Mouse (Mus musculus): ENCODE measurements around the gene Cd3e. TPM values are rescaled to one million over a fixed set of nuclear protein-coding genes. Genes with fewer than 3 reads are reported as not detected.
A peak's percentile ranks its signal among the peaks of the same experiment; 100 is the strongest.

The Cd3e gene
- polyA plus RNA-seq (2014; fragmentation: Nextera tagmentation; extraction: Ambion mirVana): not detected in 2 replicates

GRCm38 (mm10) chr9:45009180-45010078 is at the start of gene Cd3e:
Cd3e (minus strand) TSS chr9:45009627.
- ATAC-seq (replicated peaks; ENCODE audit: insufficient number of reproducible peaks, low FRiP score, low TSS enrichment): no peak
- Histone ChIP-seq H3K27ac (ENCODE audit: low read depth, low read length) (no peak within 1 kb of the TSS), H3K9me3 (replicated peaks; ENCODE audit: control insufficient read depth, low read length) (no peaks in the 10 kb centered on the region), H3K9ac (ENCODE audit: low read depth, low read length) (no peak within 1 kb of the TSS), H3K27me3 (ENCODE audit: control insufficient read depth, insufficient read depth, low read length) (0 out of 2 replicates have a peak, but pooled peaks cover 2% of the 10 kb centered on the region), H3K36me3 (ENCODE audit: control insufficient read depth, insufficient read depth, low read length) (no peaks in the 10 kb centered on the region), H3K4me3 (ENCODE audit: low read depth, low read length) (no peak within 1 kb of the TSS), H3K4me2 (no peak within 1 kb of the TSS), H3K4me1 (ENCODE audit: control insufficient read depth, insufficient read depth, low read length) (no peaks in the 10 kb centered on the region)
- WGBS (ENCODE audit: insufficient replicate concordance): 84% methylated on average over 19 of the region's 19 CpGs

GRCm38 (mm10) chr9:45058304-45058940 is 49.0 kb upstream of the Cd3e start:
- Histone ChIP-seq H3K9ac (ENCODE audit: low read depth, low read length) (no peak overlapping the region), H3K27me3 (ENCODE audit: control insufficient read depth, insufficient read depth, low read length) (peaks cover 6% of the 10 kb centered on the region), H3K4me3 (ENCODE audit: low read depth, low read length) (no peak overlapping the region), H3K4me2 (no peak overlapping the region), H3K4me1 (ENCODE audit: control insufficient read depth, insufficient read depth, low read length) (no peaks in the 10 kb centered on the region), H3K27ac (ENCODE audit: low read depth, low read length) (no peak overlapping the region), H3K9me3 (replicated peaks; ENCODE audit: control insufficient read depth, low read length) (no peaks in the 10 kb centered on the region), H3K36me3 (ENCODE audit: control insufficient read depth, insufficient read depth, low read length) (no peaks in the 10 kb centered on the region)
- ATAC-seq (replicated peaks; ENCODE audit: insufficient number of reproducible peaks, low FRiP score, low TSS enrichment): no peak
- WGBS (ENCODE audit: insufficient replicate concordance): 45% methylated on average over 5 of the region's 5 CpGs

- H3K4me1 ChIP-seq (ENCODE audit: control insufficient read depth, insufficient read depth, low read length): no peaks in the 10 kb centered on the region
- H3K36me3 ChIP-seq (ENCODE audit: control insufficient read depth, insufficient read depth, low read length): no peaks in the 10 kb centered on the region
- no peaks in the 10 kb centered on the region for H3K9me3 ChIP-seq (replicated peaks; ENCODE audit: control insufficient read depth, low read length)
- peak within 1 kb of the TSS; percentile 75 for H3K9ac ChIP-seq (ENCODE audit: low read depth, low read length)
- ATAC-seq (replicated peaks; ENCODE audit: insufficient number of reproducible peaks, low FRiP score, low TSS enrichment): peak; percentile 52; the same call in 1 of the 2 replicates
- H3K27me3 ChIP-seq (ENCODE audit: control insufficient read depth, insufficient read depth, low read length): peaks cover 13% of the 10 kb centered on the region
- peak within 1 kb of the TSS; percentile 89 for H3K27ac ChIP-seq (ENCODE audit: low read depth, low read length)
- H3K4me2 ChIP-seq: peak within 1 kb of the TSS; percentile 76
- under 1% methylated on average over 33 of the region's 33 CpGs for WGBS (ENCODE audit: insufficient replicate concordance)
- peak within 1 kb of the TSS; percentile 73 for H3K4me3 ChIP-seq (ENCODE audit: low read depth, low read length)
Observed at GRCm38 (mm10) chr9:45055082-45055713, 45.8 kb upstream of the Cd3e start, which contains the start of gene Mpzl3. Mpzl3 (plus strand) TSS chr9:45055186.

- 65% methylated on average over 2 of the region's 2 CpGs for WGBS (ENCODE audit: insufficient replicate concordance)
- H3K9me3 ChIP-seq (replicated peaks; ENCODE audit: control insufficient read depth, low read length): no peaks in the 10 kb centered on the region
- peaks cover 10% of the 10 kb centered on the region for H3K27me3 ChIP-seq (ENCODE audit: control insufficient read depth, insufficient read depth, low read length)
- ATAC-seq (replicated peaks; ENCODE audit: insufficient number of reproducible peaks, low FRiP score, low TSS enrichment): no peak
- H3K27ac ChIP-seq (ENCODE audit: low read depth, low read length): no peak overlapping the region
- no peak overlapping the region for H3K4me2 ChIP-seq
- H3K4me3 ChIP-seq (ENCODE audit: low read depth, low read length): no peak overlapping the region
- no peaks in the 10 kb centered on the region for H3K4me1 ChIP-seq (ENCODE audit: control insufficient read depth, insufficient read depth, low read length)
- no peak overlapping the region for H3K9ac ChIP-seq (ENCODE audit: low read depth, low read length)
- no peaks in the 10 kb centered on the region for H3K36me3 ChIP-seq (ENCODE audit: control insufficient read depth, insufficient read depth, low read length)
Observed at GRCm38 (mm10) chr9:45050301-45050700, 40.9 kb upstream of the Cd3e start.

GRCm38 (mm10) chr9:45049731-45050130 is 40.3 kb upstream of the Cd3e start:
- Histone ChIP-seq H3K4me3 (ENCODE audit: low read depth, low read length) (no peak overlapping the region), H3K27ac (ENCODE audit: low read depth, low read length) (no peak overlapping the region), H3K4me2 (no peak overlapping the region), H3K9me3 (replicated peaks; ENCODE audit: control insufficient read depth, low read length) (no peaks in the 10 kb centered on the region), H3K27me3 (ENCODE audit: control insufficient read depth, insufficient read depth, low read length) (peaks cover 12% of the 10 kb centered on the region), H3K36me3 (ENCODE audit: control insufficient read depth, insufficient read depth, low read length) (no peaks in the 10 kb centered on the region), H3K9ac (ENCODE audit: low read depth, low read length) (no peak overlapping the region), H3K4me1 (ENCODE audit: control insufficient read depth, insufficient read depth, low read length) (no peaks in the 10 kb centered on the region)
- WGBS (ENCODE audit: insufficient replicate concordance): 72% methylated on average over 1 of the region's 1 CpGs
- no peak for ATAC-seq (replicated peaks; ENCODE audit: insufficient number of reproducible peaks, low FRiP score, low TSS enrichment)

GRCm38 (mm10) chr9:45048511-45048910 is 39.1 kb upstream of the Cd3e start:
- H3K27me3 ChIP-seq (ENCODE audit: control insufficient read depth, insufficient read depth, low read length): peaks cover 19% of the 10 kb centered on the region
- no peak overlapping the region for H3K27ac ChIP-seq (ENCODE audit: low read depth, low read length)
- no peaks in the 10 kb centered on the region for H3K9me3 ChIP-seq (replicated peaks; ENCODE audit: control insufficient read depth, low read length)
- H3K36me3 ChIP-seq (ENCODE audit: control insufficient read depth, insufficient read depth, low read length): no peaks in the 10 kb centered on the region
- no peak for ATAC-seq (replicated peaks; ENCODE audit: insufficient number of reproducible peaks, low FRiP score, low TSS enrichment)
- no peak overlapping the region for H3K4me2 ChIP-seq
- no peak overlapping the region for H3K4me3 ChIP-seq (ENCODE audit: low read depth, low read length)
- H3K4me1 ChIP-seq (ENCODE audit: control insufficient read depth, insufficient read depth, low read length): no peaks in the 10 kb centered on the region
- WGBS (ENCODE audit: insufficient replicate concordance): 19% methylated on average over 4 of the region's 4 CpGs
- no peak overlapping the region for H3K9ac ChIP-seq (ENCODE audit: low read depth, low read length)

- H3K27me3 ChIP-seq (ENCODE audit: control insufficient read depth, insufficient read depth, low read length): peaks cover 31% of the 10 kb centered on the region
- peaks cover 9% of the 10 kb centered on the region for H3K4me1 ChIP-seq (ENCODE audit: control insufficient read depth, insufficient read depth, low read length)
- no peaks in the 10 kb centered on the region for H3K9me3 ChIP-seq (replicated peaks; ENCODE audit: control insufficient read depth, low read length)
- H3K36me3 ChIP-seq (ENCODE audit: control insufficient read depth, insufficient read depth, low read length): no peaks in the 10 kb centered on the region
- H3K9ac ChIP-seq (ENCODE audit: low read depth, low read length): no peak overlapping the region
- no peak overlapping the region for H3K27ac ChIP-seq (ENCODE audit: low read depth, low read length)
- no peak for ATAC-seq (replicated peaks; ENCODE audit: insufficient number of reproducible peaks, low FRiP score, low TSS enrichment)
- H3K4me3 ChIP-seq (ENCODE audit: low read depth, low read length): no peak overlapping the region
- 79% methylated on average over 16 of the region's 16 CpGs for WGBS (ENCODE audit: insufficient replicate concordance)
- no peak overlapping the region for H3K4me2 ChIP-seq
Observed at GRCm38 (mm10) chr9:45046973-45047372, 37.5 kb upstream of the Cd3e start.

- no peak for ATAC-seq (replicated peaks; ENCODE audit: insufficient number of reproducible peaks, low FRiP score, low TSS enrichment)
- Histone ChIP-seq H3K9me3 (replicated peaks; ENCODE audit: control insufficient read depth, low read length) (no peaks in the 10 kb centered on the region), H3K9ac (ENCODE audit: low read depth, low read length) (no peak overlapping the region), H3K4me3 (ENCODE audit: low read depth, low read length) (peak overlapping the region; percentile 21; the same call in 1 of the 2 replicates), H3K27me3 (ENCODE audit: control insufficient read depth, insufficient read depth, low read length) (peaks cover 57% of the 10 kb centered on the region), H3K36me3 (ENCODE audit: control insufficient read depth, insufficient read depth, low read length) (no peaks in the 10 kb centered on the region), H3K27ac (ENCODE audit: low read depth, low read length) (no peak overlapping the region), H3K4me1 (ENCODE audit: control insufficient read depth, insufficient read depth, low read length) (peaks cover 10% of the 10 kb centered on the region), H3K4me2 (peak overlapping the region; percentile 60)
- under 1% methylated on average over 10 of the region's 10 CpGs for WGBS (ENCODE audit: insufficient replicate concordance)
Observed at GRCm38 (mm10) chr9:45042947-45043346, 33.5 kb upstream of the Cd3e start.

Measured in heart, embryonic 11.5 days (tissue).